ENCODE assay signal across 29 mouse cellular contexts in genomic region chr10:117492391-117492990, GRCm38 (mm10).
DNase-seq lines count a peak whose midpoint lies in the region; ATAC-seq and TF ChIP-seq lines count a peak whose summit lies in the region.
"Had no signal": no experiment of that assay in that cellular context is flagged by ENCODE, and none has a peak within 500 bp of the region (broad histone marks: within the 10 kb centered on the region; RNA-seq: fewer than 3 reads in every experiment).

No protein-coding gene starts in this region.

- H3K27me3 ChIP-seq in midbrain, embryonic 11.5 days (ENCODE audit: control insufficient read depth, insufficient read depth, low read length), result no peaks in the 10 kb centered on the region; the same call in 1 of the 2 replicates
- no peaks in the 10 kb centered on the region for H3K27me3 ChIP-seq in midbrain, embryonic 16.5 days (ENCODE audit: control insufficient read depth, insufficient read depth, low read depth, low read length)
- no peaks in the 10 kb centered on the region for H3K27me3 ChIP-seq in kidney, adult 2 months (replicated peaks; ENCODE audit: control insufficient read depth, insufficient read depth, low read length)
- H3K27me3 ChIP-seq in hindbrain, postnatal 0 days (ENCODE audit: insufficient read depth, low read length), result no peaks in the 10 kb centered on the region
- H3K27me3 ChIP-seq: CH12.LX; embryonic facial prominence, embryonic 13.5 days; embryonic facial prominence, embryonic 15.5 days; forebrain, embryonic 12.5 days; Patski had no signal

- no peak overlapping the region for H3K4me2 ChIP-seq in midbrain, embryonic 11.5 days
- no peak overlapping the region for H3K4me2 ChIP-seq in midbrain, embryonic 16.5 days (ENCODE audit: low read length)
- H3K4me2 ChIP-seq in hindbrain, postnatal 0 days (ENCODE audit: low read depth, low read length), result no peak overlapping the region
- H3K4me2 ChIP-seq: embryonic facial prominence, embryonic 13.5 days; embryonic facial prominence, embryonic 15.5 days; forebrain, embryonic 12.5 days had no signal

- no peak overlapping the region for H3K9ac ChIP-seq in midbrain, embryonic 11.5 days (ENCODE audit: low read length)
- H3K9ac ChIP-seq in midbrain, embryonic 16.5 days (ENCODE audit: low read depth, low read length), result no peak overlapping the region
- H3K9ac ChIP-seq in hindbrain, postnatal 0 days (replicated peaks; ENCODE audit: low read length), result no peak overlapping the region
- H3K9ac ChIP-seq: embryonic facial prominence, embryonic 13.5 days; embryonic facial prominence, embryonic 15.5 days; forebrain, embryonic 12.5 days had no signal

- no peak for ATAC-seq in midbrain, embryonic 11.5 days (ENCODE audit: low FRiP score)
- no peak for ATAC-seq in midbrain, embryonic 16.5 days
- ATAC-seq in hindbrain, postnatal 0 days, result no peak
- ATAC-seq: activated CD4-positive, CD25-positive, alpha-beta regulatory T cell, adult 4 months; CD4-positive, CD25-positive, alpha-beta regulatory T cell, adult 4 months; forebrain, embryonic 14.5 days; forebrain, embryonic 16.5 days; Patski had no signal

- H3K36me3 ChIP-seq in midbrain, embryonic 11.5 days (ENCODE audit: control insufficient read depth, insufficient read depth, low read length), result no peaks in the 10 kb centered on the region
- H3K36me3 ChIP-seq in midbrain, embryonic 16.5 days (ENCODE audit: control insufficient read depth, insufficient read depth, low read length), result no peaks in the 10 kb centered on the region
- no peaks in the 10 kb centered on the region for H3K36me3 ChIP-seq in kidney, adult 2 months (ENCODE audit: control insufficient read depth, insufficient read depth, low read length)
- no peaks in the 10 kb centered on the region for H3K36me3 ChIP-seq in hindbrain, postnatal 0 days (ENCODE audit: insufficient read depth, low read length)
- H3K36me3 ChIP-seq: embryonic facial prominence, embryonic 13.5 days; embryonic facial prominence, embryonic 15.5 days; forebrain, embryonic 10.5 days; forebrain, embryonic 12.5 days; G1E had no signal

- no peaks in the 10 kb centered on the region for H3K9me3 ChIP-seq in midbrain, embryonic 11.5 days (ENCODE audit: control insufficient read depth, low read length)
- no peaks in the 10 kb centered on the region for H3K9me3 ChIP-seq in midbrain, embryonic 16.5 days (replicated peaks; ENCODE audit: control insufficient read depth, low read length, poor library complexity, severe bottlenecking)
- H3K9me3 ChIP-seq in hindbrain, postnatal 0 days (ENCODE audit: low read length), result no peaks in the 10 kb centered on the region
- H3K9me3 ChIP-seq: embryonic facial prominence, embryonic 13.5 days; embryonic facial prominence, embryonic 15.5 days; forebrain, embryonic 10.5 days; forebrain, embryonic 12.5 days; G1E had no signal

- WGBS in midbrain, embryonic 11.5 days, result 50% methylated on average over 5 of the region's 5 CpGs
- 48% methylated on average over 5 of the region's 5 CpGs for WGBS in midbrain, embryonic 16.5 days
- 96% methylated on average over 5 of the region's 5 CpGs for WGBS in kidney, adult 2 months
- 70% methylated on average over 5 of the region's 5 CpGs for WGBS in hindbrain, postnatal 0 days

- no peaks in the 10 kb centered on the region; the same call in 1 of the 2 replicates for H3K4me1 ChIP-seq in midbrain, embryonic 11.5 days (ENCODE audit: control insufficient read depth, insufficient read depth, low read length)
- no peaks in the 10 kb centered on the region for H3K4me1 ChIP-seq in midbrain, embryonic 16.5 days (ENCODE audit: control insufficient read depth, insufficient read depth, low read length)
- H3K4me1 ChIP-seq in kidney, adult 2 months (ENCODE audit: control insufficient read depth, insufficient read depth, low read length), result no peaks in the 10 kb centered on the region
- no peaks in the 10 kb centered on the region for H3K4me1 ChIP-seq in hindbrain, postnatal 0 days (ENCODE audit: insufficient read depth, low read length)
- H3K4me1 ChIP-seq: forebrain, embryonic 12.5 days had no signal

- no peak for TF ChIP-seq CTCF in kidney, adult 2 months (conservative IDR thresholded peaks at IDR 0.05; ENCODE audit: insufficient read depth, insufficient read length, low read depth, low read length)
- TF ChIP-seq CTCF in hindbrain, postnatal 0 days (IDR thresholded peaks at IDR 0.05; ENCODE audit: low read depth), result no peak

- peak; percentile 72 for DNase-seq in midbrain, embryonic 11.5 days (ENCODE audit: low spot score, missing footprints)
- DNase-seq in R1 (ENCODE audit: low read depth, low spot score) (peak; percentile 31), adipocyte (ENCODE audit: low spot score) (peak; percentile 93)
- DNase-seq in kidney, adult 2 months, result no peak
- no peak for DNase-seq in hindbrain, postnatal 0 days (ENCODE audit: low spot score)
- DNase-seq: adrenal gland, adult 2 months; adrenal gland, postnatal 10 days; adrenal gland, postnatal 25 days; B cell, adult 2 months; cerebellum, adult 11 months; cerebellum, adult 18-20 months; cerebellum, adult 8-10 months; cerebellum, adult 9-11 months; cerebellum, postnatal 14 days; cerebellum, postnatal 36 days; embryo, embryonic 11 days had no signal

- H3K4me3 ChIP-seq in midbrain, embryonic 11.5 days (ENCODE audit: low read depth, low read length), result no peak overlapping the region
- H3K4me3 ChIP-seq in midbrain, embryonic 16.5 days (ENCODE audit: low read depth, low read length), result no peak overlapping the region
- no peak overlapping the region for H3K4me3 ChIP-seq in kidney, adult 2 months (ENCODE audit: insufficient read depth, low read depth, low read length)
- no peak overlapping the region for H3K4me3 ChIP-seq in hindbrain, postnatal 0 days (ENCODE audit: low read length)
- H3K4me3 ChIP-seq: embryonic facial prominence, embryonic 13.5 days; embryonic facial prominence, embryonic 15.5 days; erythroblast, embryonic 14.5 days; forebrain, embryonic 10.5 days; forebrain, embryonic 12.5 days had no signal

- no peak for TF ChIP-seq POLR2A in kidney, adult 2 months (IDR thresholded peaks at IDR 0.05; ENCODE audit: low read depth, low read length)

- no peak overlapping the region for H3K27ac ChIP-seq in midbrain, embryonic 11.5 days (ENCODE audit: low read depth, low read length)
- H3K27ac ChIP-seq in midbrain, embryonic 16.5 days (ENCODE audit: low read length), result no peak overlapping the region
- H3K27ac ChIP-seq in kidney, adult 2 months (ENCODE audit: insufficient read depth, low read depth, low read length), result no peak overlapping the region
- no peak overlapping the region for H3K27ac ChIP-seq in hindbrain, postnatal 0 days
- H3K27ac ChIP-seq: embryonic facial prominence, embryonic 13.5 days; embryonic facial prominence, embryonic 15.5 days; forebrain, embryonic 10.5 days; forebrain, embryonic 12.5 days had no signal

Comparison
In these comparisons a context has a peak if more than half of its experiments do, and no peak if none do; other contexts are left out.
1. DNase-seq: peak in midbrain, embryonic 11.5 days (single experiment), R1 (single experiment) and adipocyte (single experiment); none in kidney, adult 2 months (single experiment) and hindbrain, postnatal 0 days (single experiment).